Comparison of ENCODE assay signal across 18 mouse cellular contexts in the genomic region with DNA sequence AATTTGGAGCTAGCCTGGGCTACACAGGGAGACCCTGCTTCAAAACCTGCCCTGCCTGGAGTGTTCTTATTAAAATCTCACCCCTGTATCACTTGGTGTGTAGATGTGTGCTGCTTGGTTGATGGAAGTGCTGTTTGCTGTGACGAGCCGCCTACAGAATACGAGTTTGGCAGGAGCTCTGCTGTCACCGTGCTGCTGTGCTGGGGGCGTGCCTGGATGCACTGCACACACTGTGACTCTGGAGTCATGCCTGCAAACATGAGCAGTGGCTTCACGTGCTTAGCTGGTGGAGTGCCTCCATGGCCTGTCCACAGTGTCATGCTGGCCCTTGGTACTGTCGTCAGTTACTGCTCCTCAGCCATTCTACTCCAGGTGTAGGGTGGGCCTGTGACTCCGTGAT.
DNase-seq lines count a peak whose midpoint lies in the region; ATAC-seq and TF ChIP-seq lines count a peak whose summit lies in the region.
"Had no signal": no experiment of that assay in that cellular context is flagged by ENCODE, and none has a peak within 500 bp of the region (broad histone marks: within the 10 kb centered on the region; RNA-seq: fewer than 3 reads in every experiment).

No protein-coding gene starts in this region.

- peak overlapping the region; percentile 67; the same call in 1 of the 2 replicates for H3K27ac ChIP-seq in layer of hippocampus, adult 2 months
- H3K27ac ChIP-seq in hindbrain, embryonic 12.5 days = no peak overlapping the region
- no peak overlapping the region for H3K27ac ChIP-seq in kidney, adult 2 months (ENCODE audit: insufficient read depth, low read depth, low read length)
- no peak overlapping the region for H3K27ac ChIP-seq in midbrain, embryonic 10.5 days (replicated peaks)
- H3K27ac ChIP-seq: heart, embryonic 13.5 days; neural tube, embryonic 13.5 days had no signal

- H3K4me1 ChIP-seq in hindbrain, embryonic 12.5 days = peaks cover 12% of the 10 kb centered on the region
- H3K4me1 ChIP-seq in kidney, adult 2 months (ENCODE audit: control insufficient read depth, insufficient read depth, low read length) = no peaks in the 10 kb centered on the region
- H3K4me1 ChIP-seq in midbrain, embryonic 10.5 days = peaks cover 46% of the 10 kb centered on the region

- no peak overlapping the region for H3K4me3 ChIP-seq in layer of hippocampus, adult 2 months
- no peak overlapping the region for H3K4me3 ChIP-seq in hindbrain, embryonic 12.5 days
- no peak overlapping the region for H3K4me3 ChIP-seq in kidney, adult 2 months (ENCODE audit: insufficient read depth, low read depth, low read length)
- H3K4me3 ChIP-seq in midbrain, embryonic 10.5 days = no peak overlapping the region
- H3K4me3 ChIP-seq: heart, embryonic 13.5 days; neural tube, embryonic 13.5 days had no signal

- no peaks in the 10 kb centered on the region for H3K27me3 ChIP-seq in hindbrain, embryonic 12.5 days
- no peaks in the 10 kb centered on the region for H3K27me3 ChIP-seq in kidney, adult 2 months (replicated peaks; ENCODE audit: control insufficient read depth, insufficient read depth, low read length)
- H3K27me3 ChIP-seq in midbrain, embryonic 10.5 days (ENCODE audit: low read depth, poor library complexity, severe bottlenecking) = no peaks in the 10 kb centered on the region; the same call in 1 of the 2 replicates
- H3K27me3 ChIP-seq: neural tube, embryonic 13.5 days had no signal

- no peak overlapping the region for H3K9ac ChIP-seq in hindbrain, embryonic 12.5 days
- H3K9ac ChIP-seq: heart, embryonic 13.5 days; neural tube, embryonic 13.5 days had no signal

- peak; percentile 54 for DNase-seq in left cerebral cortex, adult 11 months (ENCODE audit: low spot score)
- no peak for DNase-seq in left cerebral cortex, postnatal 4 days
- DNase-seq in brain, adult 2 months (ENCODE audit: low read depth, low spot score) = peak; percentile 84
- DNase-seq in layer of hippocampus, adult 2 months (ENCODE audit: low spot score in 2 of 2) = peak; percentile 57 to 61
- DNase-seq in left cerebral cortex, postnatal 36 days (ENCODE audit: low spot score in 2 of 2) = peak; percentile 56 to 63
- no peak for DNase-seq in kidney, adult 2 months
- DNase-seq in midbrain, embryonic 10.5 days (ENCODE audit: low spot score) = no peak
- DNase-seq: cerebellum, adult 18-20 months; embryo, embryonic 11 days; gastrocnemius, postnatal 36 days; kidney, adult 8-10 months; midbrain, embryonic 14.5 days; thymus, postnatal 36 days had no signal

- 77% methylated on average over 8 of the region's 8 CpGs for WGBS in hindbrain, embryonic 12.5 days
- WGBS in kidney, adult 2 months = 71% methylated on average over 8 of the region's 8 CpGs
- WGBS in midbrain, embryonic 10.5 days = 86% methylated on average over 8 of the region's 8 CpGs

- no peak for ATAC-seq in hindbrain, embryonic 12.5 days (ENCODE audit: low FRiP score)
- ATAC-seq: activated CD4-positive, CD25-positive, alpha-beta regulatory T cell, adult 4 months; hindbrain, embryonic 16.5 days had no signal

- H3K36me3 ChIP-seq in hindbrain, embryonic 12.5 days = no peaks in the 10 kb centered on the region
- H3K36me3 ChIP-seq in kidney, adult 2 months (ENCODE audit: control insufficient read depth, insufficient read depth, low read length) = no peaks in the 10 kb centered on the region
- H3K36me3 ChIP-seq in midbrain, embryonic 10.5 days = no peaks in the 10 kb centered on the region
- H3K36me3 ChIP-seq: heart, embryonic 13.5 days; neural tube, embryonic 13.5 days had no signal

- intact Hi-C loops in left cerebral cortex, postnatal 4 days (cut with DNase I) = no loop called here
- intact Hi-C loops in left cerebral cortex, postnatal 36 days (cut with DNase I) = no loop called here

- H3K4me2 ChIP-seq in hindbrain, embryonic 12.5 days (replicated peaks) = no peak overlapping the region
- H3K4me2 ChIP-seq: heart, embryonic 13.5 days; neural tube, embryonic 13.5 days had no signal

- H3K9me3 ChIP-seq in hindbrain, embryonic 12.5 days (replicated peaks) = no peaks in the 10 kb centered on the region
- H3K9me3 ChIP-seq in midbrain, embryonic 10.5 days (replicated peaks) = no peaks in the 10 kb centered on the region
- H3K9me3 ChIP-seq: heart, embryonic 13.5 days; neural tube, embryonic 13.5 days had no signal

- no peak for TF ChIP-seq POLR2A in kidney, adult 2 months (IDR thresholded peaks at IDR 0.05; ENCODE audit: low read depth, low read length)

- TF ChIP-seq CTCF in layer of hippocampus, adult 2 months (conservative IDR thresholded peaks at IDR 0.05) = no peak
- no peak for TF ChIP-seq CTCF in kidney, adult 2 months (conservative IDR thresholded peaks at IDR 0.05; ENCODE audit: insufficient read depth, insufficient read length, low read depth, low read length)

Comparison
In these comparisons a context has a peak if more than half of its experiments do, and no peak if none do; other contexts are left out.
1. DNase-seq: peak in left cerebral cortex, adult 11 months (single experiment), brain, adult 2 months (single experiment), layer of hippocampus, adult 2 months (2 of 2) and left cerebral cortex, postnatal 36 days (2 of 2); none in left cerebral cortex, postnatal 4 days (single experiment), kidney, adult 2 months (single experiment) and midbrain, embryonic 10.5 days (single experiment).